Mouse (Mus musculus) brain, embryonic 18.5 days (tissue): ENCODE results near the gene Rpl23.
"Not testable (repeated sequence)": the region's sequence is repeated elsewhere in the genome, so short reads cannot be mapped to it uniquely, and the experiment has no call there.

Experiments used
- DNase-seq: peaks from one replicate; pipeline ENCODE4 v3.0.0-alpha.2; 2012; ENCODE audit warnings: low read depth, low spot score

Gene Rpl23

GRCm38 (mm10) chr11:97799994-97800690 lies 17.9 kb upstream of the Rpl23 start:
- no peak for DNase-seq

- DNase-seq, result peak; percentile 78
Measured at GRCm38 (mm10) chr11:97799146-97799993, 17.1 kb upstream of the Rpl23 start.

- no peak for DNase-seq
Measured at GRCm38 (mm10) chr11:97798782-97799145, 16.5 kb upstream of the Rpl23 start, which contains the start of gene Lasp1. TSS of gene Lasp1 (plus strand) at chr11:97799000.

- no peak for DNase-seq
Measured at GRCm38 (mm10) chr11:97798083-97798435, 15.8 kb upstream of the Rpl23 start.

- DNase-seq, result no peak
Measured at GRCm38 (mm10) chr11:97797369-97798082, 15.3 kb upstream of the Rpl23 start.

- no peak for DNase-seq
Measured at GRCm38 (mm10) chr11:97796910-97797309, 14.7 kb upstream of the Rpl23 start.

GRCm38 (mm10) chr11:97793165-97793564 lies 10.9 kb upstream of the Rpl23 start:
- DNase-seq, result no peak

GRCm38 (mm10) chr11:97790778-97791438 lies 8.7 kb upstream of the Rpl23 start:
- DNase-seq, result not testable (repeated sequence)

- no peak for DNase-seq
Measured at GRCm38 (mm10) chr11:97789727-97790126, 7.5 kb upstream of the Rpl23 start.

- DNase-seq, result no peak
Measured at GRCm38 (mm10) chr11:97787961-97788360, 5.7 kb upstream of the Rpl23 start.

GRCm38 (mm10) chr11:97782564-97782895 lies 293 bp upstream of the Rpl23 start:
- DNase-seq, result no peak

- DNase-seq, result no peak
Measured at GRCm38 (mm10) chr11:97781478-97781831, 782 bp downstream of the Rpl23 start.

GRCm38 (mm10) chr11:97779968-97780701 lies 2.1 kb downstream of the Rpl23 start:
- no peak for DNase-seq

- no peak for DNase-seq
Measured at GRCm38 (mm10) chr11:97778918-97779317, 3.3 kb downstream of the Rpl23 start.

- no peak for DNase-seq
Measured at GRCm38 (mm10) chr11:97777129-97777529, 5.1 kb downstream of the Rpl23 start.

GRCm38 (mm10) chr11:97776497-97777128 lies 5.6 kb downstream of the Rpl23 start:
- DNase-seq, result no peak

GRCm38 (mm10) chr11:97775808-97776496 lies 6.3 kb downstream of the Rpl23 start, which contains the start of gene 1700001P01Rik:
TSS of gene 1700001P01Rik (minus strand) at chr11:97775918.
- DNase-seq, result no peak

- DNase-seq, result no peak
Measured at GRCm38 (mm10) chr11:97775186-97775585, 7.1 kb downstream of the Rpl23 start.

- no peak for DNase-seq
Measured at GRCm38 (mm10) chr11:97771410-97771809, 10.8 kb downstream of the Rpl23 start.

- DNase-seq, result no peak
Measured at GRCm38 (mm10) chr11:97769704-97770103, 12.5 kb downstream of the Rpl23 start.
